Mouse (Mus musculus) ES-E14 (cell line): ENCODE measurements around the gene Ubn2. TPM values are rescaled to one million over a fixed set of nuclear protein-coding genes. Genes with fewer than 3 reads are reported as not detected.
A peak's percentile ranks its signal among the peaks of the same experiment; 100 is the strongest.

Source experiments
- DNase-seq: peaks from one replicate; pipeline ENCODE4 v3.0.0-alpha.2; 2013; ENCODE audit warnings: low read depth, low spot score
- H3K27ac ChIP-seq: 2 replicates; pipeline ENCODE4 v1.5.1; 2012; ENCODE audit warnings: low read depth, mild to moderate bottlenecking, low read length, moderate library complexity, mixed read lengths; ENCODE audit not compliant: poor library complexity, insufficient read depth, severe bottlenecking
- H3K36me3 ChIP-seq: 2 replicates; pipeline ENCODE4 v1.6.1; 2012; ENCODE audit warnings: mild to moderate bottlenecking, low read length, moderate library complexity, mixed read lengths; ENCODE audit not compliant: control insufficient read depth, poor library complexity, insufficient read depth, severe bottlenecking
- H3K4me1 ChIP-seq, 2 experiments: fragments of 150-350 bp in 1 of 2; sonication (generic) in 1 of 2; 2 replicates each; pipeline ENCODE4 v1.6.1; 2012; ENCODE audit warnings: low read length in 2 of 2, mild to moderate bottlenecking in 1 of 2, mixed read lengths in 1 of 2; ENCODE audit not compliant: control insufficient read depth in 2 of 2, insufficient read depth in 2 of 2, poor library complexity in 1 of 2
- H3K4me3 ChIP-seq, 2 experiments: fragments of 150-350 bp in 1 of 2; sonication (generic) in 1 of 2; 2 replicates each; pipeline ENCODE4 v1.5.1; 2012; ENCODE audit warnings: low read length in 2 of 2, low read depth in 1 of 2, mild to moderate bottlenecking in 1 of 2, mixed read lengths in 1 of 2; ENCODE audit not compliant: insufficient read depth in 1 of 2, poor library complexity in 1 of 2, severe bottlenecking in 1 of 2
- H3K9ac ChIP-seq: 2 replicates; pipeline ENCODE4 v1.6.1; 2012; ENCODE audit warnings: low read depth, mild to moderate bottlenecking, low read length, mixed read lengths; ENCODE audit not compliant: poor library complexity, insufficient read depth, severe bottlenecking
- H3K9me3 ChIP-seq: fragments of 150-350 bp; sonication (generic); 2 replicates; pipeline ENCODE4 v1.6.1; 2012; ENCODE audit warnings: low read depth, mild to moderate bottlenecking, low read length; ENCODE audit not compliant: control insufficient read depth, insufficient read depth
- CHD2 ChIP-seq: IDR thresholded peaks from 2 replicates; pipeline ENCODE4 v1.6.1; 2014; ENCODE audit warnings: mild to moderate bottlenecking, low read depth, low read length, inconsistent platforms
- HCFC1 ChIP-seq: IDR thresholded peaks from 2 replicates; pipeline ENCODE4 v1.6.1; 2012; ENCODE audit warnings: low read length, inconsistent platforms, borderline replicate concordance; ENCODE audit not compliant: insufficient read depth
- MAFK ChIP-seq: IDR thresholded peaks from 2 replicates; pipeline ENCODE4 v1.6.1; 2014; ENCODE audit warnings: mild to moderate bottlenecking, low read depth, low read length, inconsistent platforms; ENCODE audit not compliant: insufficient read depth
- ZC3H11A ChIP-seq: IDR thresholded peaks from 2 replicates; pipeline ENCODE4 v1.6.1; 2012; ENCODE audit warnings: low read depth, mild to moderate bottlenecking, inconsistent platforms, low read length, borderline replicate concordance
- ZNF384 ChIP-seq: IDR thresholded peaks from 2 replicates; pipeline ENCODE4 v1.6.1; 2012; ENCODE audit warnings: low read depth, low read length, inconsistent platforms
- in situ Hi-C, 2 experiments: fragments of 600-800 bp; cut with MboI; formaldehyde crosslinking; loops; one replicate each; pipeline ENCODE4 v1.15.1; 2025; ENCODE audit warnings: low sequenced_read_pairs in 2 of 2, inconsistent platforms in 1 of 2; ENCODE audit not compliant: unreplicated experiment in 2 of 2
- total RNA-seq: library from RNA; depleted of rRNA; stranded (reverse); fragments of 300-350 nt; gene quantifications from 2 replicates; pipeline ENCODE4 v1.2.3, GENCODE M21; 2012

Ubn2 gene
- total RNA-seq, 1 experiment, result 18.5 TPM

DNA sequence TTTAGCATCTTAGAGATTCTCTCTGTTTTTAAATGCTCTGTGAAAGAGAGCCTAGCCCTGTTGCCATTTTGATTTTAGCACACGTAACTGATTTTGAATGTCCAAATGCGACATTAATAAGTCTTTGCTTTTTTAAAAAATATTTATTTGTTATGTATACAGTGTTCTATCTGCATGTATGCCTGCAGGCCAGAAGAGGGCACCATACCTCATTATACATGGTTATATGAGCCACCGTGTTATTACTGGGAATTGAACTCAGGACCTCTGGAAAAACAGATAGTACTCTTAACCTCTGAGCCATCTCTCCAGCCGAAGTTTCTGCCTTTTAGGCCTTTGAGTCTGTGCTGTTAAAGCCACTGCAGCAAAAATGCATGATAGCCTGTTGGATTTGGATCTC is 35.8 kb downstream of the Ubn2 start:
- H3K27ac ChIP-seq, result no peak overlapping the region
- H3K9ac ChIP-seq, result no peak overlapping the region
- in situ Hi-C loops, result no loop called here
- no peaks in the 10 kb centered on the region for H3K9me3 ChIP-seq
- no peak for DNase-seq
- no peaks in the 10 kb centered on the region for H3K4me1 ChIP-seq
- no peak for TF ChIP-seq ZNF384
- no peaks in the 10 kb centered on the region for H3K36me3 ChIP-seq
- H3K4me3 ChIP-seq, result no peak overlapping the region

DNA sequence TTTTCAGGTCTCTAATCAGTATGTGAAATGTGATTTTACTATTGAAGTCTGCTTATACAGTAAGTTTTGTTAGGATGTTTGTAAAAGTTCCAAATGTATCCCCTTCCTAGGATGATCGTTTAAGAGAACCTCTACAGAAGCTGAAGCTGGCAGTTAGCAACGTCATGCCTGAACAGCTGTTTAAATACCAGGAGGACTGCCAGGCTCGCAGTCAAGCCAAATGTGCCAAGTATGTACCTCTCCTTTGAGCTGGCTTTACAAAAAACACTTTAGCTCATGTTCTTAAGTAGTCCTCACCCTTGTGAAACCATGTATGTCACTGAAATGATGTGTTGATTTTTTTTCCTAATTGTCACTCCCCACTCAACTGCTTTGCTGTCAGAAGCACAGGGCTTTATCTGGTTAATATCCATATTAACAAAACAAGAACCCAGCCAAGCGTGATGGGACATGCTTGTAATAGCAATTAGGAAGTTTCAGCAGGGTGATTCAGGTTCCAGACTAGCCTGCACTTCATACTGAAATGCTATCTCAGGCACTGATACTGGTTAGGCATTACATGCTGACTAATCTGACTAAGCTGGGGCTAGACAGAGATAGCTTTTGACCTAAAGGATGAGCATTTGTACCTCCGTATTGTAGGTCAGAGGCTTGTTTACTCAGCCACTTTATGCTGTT is 48.1 kb downstream of the Ubn2 start:
- Histone ChIP-seq H3K9me3 (no peaks in the 10 kb centered on the region), H3K4me1 (peaks cover 0 to 4% of the 10 kb centered on the region in 2 experiments; a peak in 1 of 4 replicates), H3K4me3 (no peak overlapping the region), H3K9ac (no peak overlapping the region), H3K27ac (no peak overlapping the region), H3K36me3 (peaks cover 2% of the 10 kb centered on the region; the same call in 1 of the 2 replicates)
- no peak for DNase-seq
- in situ Hi-C loops, result no loop called here
- no peak for TF ChIP-seq HCFC1
- no peak for TF ChIP-seq MAFK
- TF ChIP-seq ZC3H11A, result no peak
- TF ChIP-seq ZNF384, result no peak
- TF ChIP-seq CHD2, result no peak

DNA sequence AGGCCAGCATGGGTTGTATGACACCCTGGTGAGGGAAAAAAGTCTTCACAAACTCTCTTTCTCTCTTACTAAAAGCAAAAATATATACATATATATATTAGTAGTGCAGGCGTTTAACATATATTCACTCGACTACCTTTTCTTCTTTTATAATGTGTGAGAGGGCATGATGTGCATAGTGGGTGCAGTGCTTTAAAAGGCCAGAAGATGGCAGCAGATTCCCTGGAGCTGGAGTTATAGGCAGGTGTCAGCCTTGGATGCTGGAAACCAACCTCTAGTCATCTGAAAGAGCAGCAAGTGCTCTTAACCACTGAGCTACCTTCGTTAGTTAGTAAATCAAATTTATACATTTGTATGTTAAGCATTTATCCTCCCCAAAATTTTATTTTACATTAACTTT is 58.8 kb downstream of the Ubn2 start:
- no peak for TF ChIP-seq ZNF384
- no peak for TF ChIP-seq ZC3H11A
- no peak for TF ChIP-seq CHD2
- TF ChIP-seq HCFC1, result no peak
- no peak for TF ChIP-seq MAFK
- peaks cover 10% of the 10 kb centered on the region for H3K36me3 ChIP-seq

DNA sequence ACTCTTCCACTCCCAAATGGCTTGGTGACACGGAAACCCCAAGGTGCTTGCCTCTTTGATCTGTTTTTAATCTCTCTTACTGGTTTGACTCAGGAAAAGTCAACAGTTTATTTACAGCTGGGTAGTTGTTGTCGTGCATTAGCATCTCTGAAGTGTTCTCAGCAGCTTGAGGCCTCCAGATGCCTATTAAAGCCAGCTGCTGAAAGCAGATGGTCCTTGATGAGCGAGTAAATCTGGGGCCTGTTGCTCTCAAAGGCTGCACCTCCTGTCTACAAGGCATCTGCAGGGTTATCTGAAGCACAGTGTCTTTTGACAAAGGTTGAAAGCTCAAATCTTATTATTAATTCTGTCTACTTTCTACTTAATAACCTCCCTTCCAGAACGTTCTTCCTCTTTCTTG is 61.9 kb downstream of the Ubn2 start:
- in situ Hi-C loops, result no loop called here
- Histone ChIP-seq H3K4me1 (no peaks in the 10 kb centered on the region), H3K36me3 (peaks cover 16% of the 10 kb centered on the region), H3K9me3 (no peaks in the 10 kb centered on the region), H3K9ac (no peak overlapping the region), H3K4me3 (no peak overlapping the region), H3K27ac (no peak overlapping the region)
- TF ChIP-seq ZC3H11A (no peak), ZNF384 (no peak), CHD2 (no peak), MAFK (no peak), HCFC1 (no peak)
- no peak for DNase-seq

More for the DNA sequence above, 58.8 kb downstream of the Ubn2 start:
- DNase-seq, result peak; percentile 41
- H3K9ac ChIP-seq, result no peak overlapping the region
- H3K4me1 ChIP-seq, result no peaks in the 10 kb centered on the region
- H3K9me3 ChIP-seq, result no peaks in the 10 kb centered on the region
- no peak overlapping the region for H3K27ac ChIP-seq
- in situ Hi-C loops, result no loop called here
- no peak overlapping the region for H3K4me3 ChIP-seq

DNA sequence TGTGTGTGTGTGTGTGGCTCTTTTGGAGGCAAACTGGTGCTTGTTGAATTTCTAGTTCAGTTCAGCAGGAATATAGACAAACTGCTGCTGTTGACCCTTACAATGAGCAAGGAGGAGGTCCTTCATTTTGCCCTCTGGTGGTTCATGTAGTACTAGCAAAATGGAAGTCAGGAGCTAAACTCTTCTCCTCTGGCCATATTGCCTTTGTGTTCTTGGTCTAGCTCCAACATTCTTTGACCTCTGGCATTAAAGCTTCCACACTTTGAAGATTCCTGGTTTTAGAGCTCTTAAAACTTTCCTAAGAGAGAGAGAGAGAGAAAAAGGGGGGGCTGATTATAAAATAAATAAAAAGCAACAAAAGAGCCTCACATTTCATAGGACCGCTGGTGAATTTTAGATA is 78.3 kb downstream of the Ubn2 start:
- H3K27ac ChIP-seq, result no peak overlapping the region
- H3K4me3 ChIP-seq, result no peak overlapping the region
- H3K9me3 ChIP-seq, result no peaks in the 10 kb centered on the region
- TF ChIP-seq HCFC1 (no peak), ZNF384 (no peak), MAFK (no peak), ZC3H11A (no peak), CHD2 (no peak)
- no peak overlapping the region for H3K9ac ChIP-seq
- DNase-seq, result no peak
- no peaks in the 10 kb centered on the region for H3K4me1 ChIP-seq
- in situ Hi-C loops, result no loop called here
- no peaks in the 10 kb centered on the region for H3K36me3 ChIP-seq
